Mouse (Mus musculus) small intestine, adult 2 months (tissue): ENCODE measurements around the gene Dnaic1.

Source experiments
- CTCF ChIP-seq: fragments of 200-500 bp; IDR thresholded peaks from 2 replicates; pipeline ENCODE4 v1.5.1; 2012; ENCODE audit warnings: low read depth, mild to moderate bottlenecking, control low read depth, inconsistent platforms, low read length, moderate library complexity, mixed read lengths; ENCODE audit not compliant: insufficient replicate concordance, insufficient read length; ENCODE audit errors: extremely low read depth
- POLR2A ChIP-seq: fragments of 200-500 bp; IDR thresholded peaks from 2 replicates; pipeline ENCODE4 v1.6.1; 2012; ENCODE audit warnings: low read depth, mild to moderate bottlenecking, control low read depth, inconsistent platforms, low read length, moderate library complexity

DNA sequence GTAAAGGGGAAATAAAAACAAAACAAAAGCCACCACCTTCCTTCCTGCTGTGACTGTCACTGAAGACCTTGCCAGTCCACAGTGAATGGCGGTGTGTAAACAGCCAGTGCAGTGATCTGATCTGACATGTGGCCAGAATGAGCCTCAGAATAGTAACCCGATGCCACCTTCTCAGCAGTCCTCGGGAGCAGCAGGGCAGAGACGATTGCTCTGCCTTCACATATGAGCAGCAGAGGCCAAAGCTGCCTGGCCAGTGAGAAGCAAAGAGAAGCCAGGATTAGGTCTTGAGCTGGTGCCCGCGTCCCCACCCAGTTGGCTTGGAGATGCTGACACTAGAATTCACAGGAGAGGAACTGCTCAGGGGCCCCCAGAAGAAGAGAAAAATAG lies 41.0 kb downstream of the Dnaic1 start:
- TF ChIP-seq CTCF = no peak
- no peak for TF ChIP-seq POLR2A
